Comparison of ENCODE assay signal across 14 mouse cellular contexts in the genomic region with DNA sequence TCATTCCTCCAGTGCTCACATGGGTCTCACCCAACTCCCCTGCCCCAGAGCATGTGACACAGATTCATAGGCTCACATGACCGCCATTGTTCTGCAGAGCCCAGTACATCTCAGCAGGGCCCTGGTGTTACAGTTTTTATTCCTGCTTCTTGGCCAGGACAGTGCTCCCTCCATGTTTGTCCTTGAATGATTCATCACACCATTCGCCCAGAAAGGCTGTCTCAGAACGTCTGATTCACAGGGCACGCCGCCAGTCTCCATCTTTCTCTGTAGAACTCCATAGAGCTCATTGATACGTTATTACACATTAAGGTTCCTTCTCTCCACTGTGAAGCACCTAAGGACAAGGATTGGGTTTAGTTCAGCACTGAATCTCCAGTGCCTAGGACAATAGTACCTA.
DNase-seq lines count a peak whose midpoint lies in the region; ATAC-seq lines count a peak whose summit lies in the region.
"Had no signal": no experiment of that assay in that cellular context is flagged by ENCODE, and none has a peak within 500 bp of the region (broad histone marks: within the 10 kb centered on the region; RNA-seq: fewer than 3 reads in every experiment).

No protein-coding gene starts in this region.

- ATAC-seq in liver, embryonic 11.5 days (replicated peaks; ENCODE audit: low FRiP score), result no peak
- ATAC-seq in liver, embryonic 12.5 days, result no peak
- ATAC-seq: intestine, embryonic 16.5 days had no signal

- H3K4me2 ChIP-seq in liver, embryonic 11.5 days, result no peak overlapping the region
- H3K4me2 ChIP-seq in liver, embryonic 12.5 days, result no peak overlapping the region
- H3K4me2 ChIP-seq: embryonic facial prominence, embryonic 12.5 days; limb, embryonic 13.5 days had no signal

- no peak overlapping the region for H3K4me3 ChIP-seq in liver, embryonic 11.5 days (ENCODE audit: low read depth, low read length)
- H3K4me3 ChIP-seq in liver, embryonic 12.5 days, result no peak overlapping the region
- H3K4me3 ChIP-seq: embryonic facial prominence, embryonic 12.5 days; limb, embryonic 13.5 days had no signal

- H3K9me3 ChIP-seq in liver, embryonic 11.5 days (ENCODE audit: control insufficient read depth, low read length), result no peaks in the 10 kb centered on the region
- no peaks in the 10 kb centered on the region for H3K9me3 ChIP-seq in liver, embryonic 12.5 days (replicated peaks)
- H3K9me3 ChIP-seq: embryonic facial prominence, embryonic 12.5 days; limb, embryonic 13.5 days had no signal

- H3K36me3 ChIP-seq in liver, embryonic 11.5 days (ENCODE audit: control insufficient read depth, insufficient read depth, low read length), result no peaks in the 10 kb centered on the region
- no peaks in the 10 kb centered on the region for H3K36me3 ChIP-seq in liver, embryonic 12.5 days
- H3K36me3 ChIP-seq: embryonic facial prominence, embryonic 12.5 days; limb, embryonic 13.5 days had no signal

- no peak overlapping the region for H3K9ac ChIP-seq in liver, embryonic 11.5 days (ENCODE audit: low read depth, low read length)
- no peak overlapping the region for H3K9ac ChIP-seq in liver, embryonic 12.5 days
- H3K9ac ChIP-seq: embryonic facial prominence, embryonic 12.5 days; limb, embryonic 13.5 days had no signal

- no peak overlapping the region for H3K27ac ChIP-seq in liver, embryonic 11.5 days (ENCODE audit: low read depth, low read length)
- no peak overlapping the region for H3K27ac ChIP-seq in liver, embryonic 12.5 days
- H3K27ac ChIP-seq: embryonic facial prominence, embryonic 12.5 days; limb, embryonic 13.5 days had no signal

- H3K27me3 ChIP-seq in liver, embryonic 11.5 days (replicated peaks; ENCODE audit: control insufficient read depth, insufficient read depth, low read length), result no peaks in the 10 kb centered on the region
- no peaks in the 10 kb centered on the region for H3K27me3 ChIP-seq in liver, embryonic 12.5 days (replicated peaks)
- H3K27me3 ChIP-seq: embryonic facial prominence, embryonic 12.5 days; limb, embryonic 13.5 days had no signal

- DNase-seq in urinary bladder, postnatal 14 days (ENCODE audit: low spot score), result peak; percentile 22
- DNase-seq in urinary bladder, postnatal 36 days (ENCODE audit: low spot score in 2 of 2), result no peak
- DNase-seq in adrenal gland, adult (ENCODE audit: inconsistent age in 2 of 2, low spot score in 1 of 2), result peak; percentile 89 to 94
- DNase-seq in fibroblast of lung, adult 2 months (ENCODE audit: low read depth), result peak; percentile 81
- peak; percentile 14 for DNase-seq in skeletal muscle tissue, adult 2 months (ENCODE audit: low read depth, low spot score)
- DNase-seq in liver, embryonic 11.5 days (ENCODE audit: low spot score), result no peak
- DNase-seq in lung, postnatal 10 days, result no peak
- DNase-seq: cerebellum, postnatal 36 days; kidney, postnatal 25 days; lung, adult 2 months had no signal

- no peaks in the 10 kb centered on the region for H3K4me1 ChIP-seq in liver, embryonic 11.5 days (replicated peaks; ENCODE audit: control insufficient read depth, insufficient read depth, low read length)
- H3K4me1 ChIP-seq in liver, embryonic 12.5 days, result no peaks in the 10 kb centered on the region

- 84% methylated on average over 6 of the region's 6 CpGs for WGBS in liver, embryonic 11.5 days
- WGBS in liver, embryonic 12.5 days (ENCODE audit: insufficient replicate concordance), result 79% methylated on average over 6 of the region's 6 CpGs

Comparison
In these comparisons a context has a peak if more than half of its experiments do, and no peak if none do; other contexts are left out.
1. DNase-seq: peak in urinary bladder, postnatal 14 days (single experiment), adrenal gland, adult (2 of 2), fibroblast of lung, adult 2 months (single experiment) and skeletal muscle tissue, adult 2 months (single experiment); none in urinary bladder, postnatal 36 days (0 of 2), liver, embryonic 11.5 days (single experiment) and lung, postnatal 10 days (single experiment).